Mouse (Mus musculus): ENCODE results near the gene Pyroxd2. TPM values are rescaled to one million over a fixed set of nuclear protein-coding genes. Genes with fewer than 3 reads are reported as not detected.

Pyroxd2 gene
- polyA plus RNA-seq (2012; rRNA removed; ENCODE audit: low replicate concordance): 28.5 and 35.2 TPM in 2 replicates

DNA sequence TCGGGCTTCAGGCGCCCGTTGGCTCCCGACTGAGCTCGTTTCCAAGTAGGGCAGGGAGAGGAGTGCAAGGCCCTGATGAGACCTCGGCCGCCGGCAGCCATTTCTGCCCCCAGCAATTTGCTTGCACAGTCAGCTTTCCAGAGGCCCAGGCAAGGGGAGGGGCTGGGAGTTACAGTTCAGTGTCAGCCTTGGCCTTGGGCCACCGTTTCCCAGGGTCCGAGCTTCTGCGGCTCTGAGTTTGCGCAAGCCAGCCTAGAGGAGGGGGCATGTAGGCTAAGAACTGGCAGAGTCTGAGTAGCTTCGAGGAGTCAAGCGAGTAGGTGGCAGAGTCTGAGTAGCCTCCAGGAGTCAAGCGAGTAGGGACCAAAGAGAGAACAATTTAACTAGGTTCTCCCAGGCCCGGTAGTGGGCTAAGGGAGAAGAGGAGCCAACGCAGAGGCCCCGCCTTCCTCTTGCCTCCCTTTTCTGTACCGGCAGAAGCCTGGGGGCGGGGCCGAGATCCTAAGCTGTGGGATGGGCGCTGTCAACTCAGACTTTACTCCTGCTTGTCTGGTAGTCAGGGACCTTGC lies at the start of gene Pyroxd2:
TSS of gene Pyroxd2 (minus strand) at position 413 of the 569 bp plus-strand sequence.

DNA sequence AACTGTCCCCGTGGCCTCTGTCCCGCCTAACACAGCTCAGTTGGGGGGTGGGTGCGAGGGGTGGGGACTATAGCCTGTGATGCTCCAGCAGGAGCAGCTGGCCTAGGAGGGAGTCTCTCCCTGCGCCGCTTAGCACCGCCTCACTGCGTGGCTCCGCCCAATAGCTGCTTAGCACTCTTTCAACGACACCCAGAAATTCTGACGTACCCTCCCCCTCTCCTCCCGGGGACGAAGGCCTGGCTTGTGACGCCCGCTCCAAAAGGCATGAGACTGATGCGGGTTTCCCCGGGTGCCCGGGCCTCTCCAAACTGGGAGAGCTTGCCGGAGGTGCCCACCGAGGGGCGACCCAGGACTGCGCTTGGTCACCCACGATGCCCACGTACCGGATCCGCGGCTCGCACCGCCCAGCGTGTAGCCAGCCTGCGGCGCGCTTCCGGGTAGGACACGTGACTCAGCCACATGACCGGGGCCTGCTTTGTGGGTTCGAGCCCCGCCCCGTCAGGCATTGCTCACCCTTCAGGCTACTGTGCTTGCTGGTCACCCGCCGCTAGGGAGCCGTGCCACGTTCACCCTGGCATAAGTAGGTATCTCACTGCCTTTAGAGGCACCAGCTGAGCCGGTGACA lies 27.1 kb upstream of the Pyroxd2 start, which contains the start of gene Hps1:
TSS of gene Hps1 (minus strand) at position 448 of the 625 bp plus-strand sequence.

Other genes starting within 250 kb of the Pyroxd2 start
- 1.5 and 1.9 TPM in 2 replicates for gene R3hcc1l, start 234.0 kb downstream of the Pyroxd2 start, polyA plus RNA-seq (2012; rRNA removed; ENCODE audit: low replicate concordance)
- gene Loxl4, start 140.0 kb downstream of the Pyroxd2 start, polyA plus RNA-seq (2012; rRNA removed; ENCODE audit: low replicate concordance): 0.71 and 1.6 TPM in 2 replicates
- gene Hps1, start 27.2 kb upstream of the Pyroxd2 start, polyA plus RNA-seq (2012; rRNA removed; ENCODE audit: low replicate concordance): 36.9 and 72.6 TPM in 2 replicates